Mouse (Mus musculus): ENCODE measurements around the gene Efcab9.

The Efcab9 gene

DNA sequence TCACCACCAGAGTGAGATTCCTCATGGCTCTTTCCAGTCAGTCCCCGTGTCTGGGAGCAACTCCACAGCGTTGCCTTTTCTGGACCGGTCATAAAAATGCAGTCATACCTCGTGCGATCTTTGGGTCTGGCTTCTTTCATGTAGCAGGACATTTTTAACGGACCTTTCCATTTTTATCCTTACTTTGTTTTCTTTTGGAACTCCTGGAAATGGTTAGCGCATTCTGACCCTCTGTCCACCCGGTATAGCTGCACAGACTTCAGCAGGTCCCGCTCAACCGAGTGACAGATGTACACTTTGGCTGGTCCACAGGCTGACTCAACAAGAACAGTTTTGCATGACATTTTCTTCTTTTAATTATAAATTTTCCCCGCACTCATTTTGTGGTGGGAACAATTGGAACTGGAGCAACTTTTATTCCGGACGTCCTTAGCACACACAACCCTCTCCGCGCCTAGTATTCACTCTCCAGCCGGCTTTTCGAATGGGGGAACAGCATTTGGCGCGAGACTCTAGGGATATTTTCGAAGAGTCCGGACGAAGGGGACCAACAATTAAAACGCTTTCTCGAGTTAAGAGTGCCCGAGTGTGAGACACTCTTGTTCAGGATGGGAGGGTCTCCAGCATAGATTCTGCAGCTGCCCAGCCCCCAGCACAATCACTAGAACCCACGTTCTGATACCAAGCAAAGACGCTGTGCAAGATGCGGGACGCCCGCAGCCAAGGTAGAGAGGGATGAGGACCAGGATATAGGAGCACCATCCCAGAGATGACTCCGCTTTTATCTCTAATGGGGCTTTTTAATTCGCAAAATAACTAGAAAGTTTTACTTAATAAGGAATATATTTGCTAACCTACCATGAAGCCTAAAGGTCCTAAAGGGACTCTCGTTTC lies at the start of gene Efcab9:
Efcab9 (minus strand) TSS at position 211 of the 894 bp plus-strand sequence.
- DNase-seq (ENCODE audit: low spot score): no peak

DNA sequence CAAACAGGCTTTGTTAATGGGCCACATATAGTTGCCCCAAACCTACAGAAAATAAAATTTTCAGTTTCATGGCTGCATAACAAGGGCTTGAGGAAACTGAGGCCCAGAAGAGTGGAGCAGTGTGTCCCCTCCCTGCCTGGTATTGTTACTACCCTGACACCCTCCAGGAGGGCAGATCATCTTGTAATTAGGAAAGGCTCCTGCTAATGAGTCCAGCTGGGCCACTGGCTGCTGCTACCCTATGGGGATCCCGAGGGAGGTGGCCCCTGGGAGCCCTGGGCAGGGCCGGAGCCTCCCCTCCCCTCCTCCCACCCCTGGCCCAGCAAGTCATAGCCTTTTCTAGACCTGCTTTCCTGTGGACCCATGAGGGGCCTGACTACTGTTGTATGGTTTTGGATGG lies 49.1 kb upstream of the Efcab9 start:
- DNase-seq (ENCODE audit: low spot score): no peak

DNA sequence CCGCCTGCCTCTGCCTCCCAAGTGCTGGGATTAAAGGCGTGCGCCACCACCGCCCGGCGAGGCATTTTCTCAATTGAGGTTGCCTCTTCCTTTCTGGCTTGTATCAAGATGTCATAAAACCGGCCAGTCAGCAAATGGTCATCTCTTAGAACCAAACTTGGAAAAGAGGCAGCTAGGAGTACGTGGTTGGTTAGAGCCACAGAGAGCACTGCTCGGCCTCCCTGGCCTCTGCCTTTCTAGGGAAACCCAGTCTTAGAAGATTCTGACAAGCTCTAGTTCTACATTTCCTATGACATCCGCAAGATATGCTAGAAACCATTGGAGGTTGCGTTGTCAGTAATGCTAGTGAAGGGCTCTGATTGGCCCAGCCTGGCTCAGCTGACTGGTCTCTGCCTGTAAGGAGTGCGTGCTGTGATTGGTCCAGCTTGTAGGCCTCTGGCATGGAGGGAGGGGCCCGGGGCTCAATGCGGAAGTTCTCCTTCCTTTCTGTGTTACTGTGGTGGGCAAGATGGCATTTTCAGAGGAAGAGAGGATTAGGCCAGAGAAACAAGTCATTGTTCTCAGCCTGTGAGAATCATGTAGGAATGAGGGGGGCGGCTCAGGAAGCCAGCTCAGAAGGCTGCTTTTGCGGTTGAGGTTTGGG lies 48.5 kb upstream of the Efcab9 start:
- peak; percentile 47 for DNase-seq (ENCODE audit: low spot score)

DNA sequence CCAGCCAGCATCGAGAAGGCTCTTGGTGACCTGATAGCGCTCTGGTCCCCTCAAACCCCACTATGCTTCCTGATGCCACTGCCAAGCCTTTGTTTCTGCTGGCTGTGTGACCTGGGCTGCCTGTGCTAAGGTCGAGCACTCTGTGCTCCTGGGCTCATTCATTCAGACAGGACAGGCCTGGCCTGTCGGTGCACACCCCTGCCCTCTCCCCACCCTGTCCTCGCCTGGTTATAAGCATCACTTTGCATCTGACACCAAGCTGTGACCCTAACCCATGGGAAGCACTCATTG lies 44.8 kb upstream of the Efcab9 start:
- no peak for DNase-seq (ENCODE audit: low spot score)

DNA sequence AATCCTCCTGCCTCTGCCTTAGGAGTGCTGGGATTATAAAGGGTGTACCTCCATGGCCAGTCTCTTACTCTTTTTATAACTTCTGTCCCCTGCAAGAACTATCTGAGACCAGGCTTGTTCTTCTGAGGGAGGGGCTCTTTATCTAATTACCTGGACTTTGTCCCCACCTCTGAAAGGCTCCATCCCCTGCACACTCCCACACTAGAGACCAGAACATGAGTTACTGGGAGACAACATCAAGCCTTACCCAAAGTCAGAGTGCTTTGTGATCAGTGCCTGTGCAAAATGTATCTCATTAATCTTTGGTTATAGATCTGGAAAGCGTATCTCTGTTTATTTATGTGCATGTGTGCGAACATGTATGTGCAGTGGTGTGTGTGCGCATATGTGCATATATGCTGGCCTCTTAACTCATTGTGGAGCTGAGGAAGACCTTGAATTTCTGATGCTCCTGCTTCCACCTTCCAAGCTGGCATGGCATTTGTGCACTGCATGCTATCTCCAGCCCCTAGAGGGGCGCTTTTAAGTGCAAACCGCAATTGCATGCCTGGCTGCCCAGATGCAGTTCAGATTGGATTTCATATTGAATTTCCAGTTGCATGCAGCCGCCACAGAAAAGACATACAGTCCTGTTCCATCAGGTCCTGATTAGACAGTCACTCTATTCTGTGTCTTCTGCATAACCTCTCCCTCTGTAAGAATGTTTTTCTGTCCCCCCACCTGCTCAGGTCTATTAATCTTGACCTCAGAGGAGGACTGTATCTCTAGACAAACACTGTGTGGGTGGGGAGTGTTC lies 44.3 kb upstream of the Efcab9 start:
- no peak for DNase-seq (ENCODE audit: low spot score)

DNA sequence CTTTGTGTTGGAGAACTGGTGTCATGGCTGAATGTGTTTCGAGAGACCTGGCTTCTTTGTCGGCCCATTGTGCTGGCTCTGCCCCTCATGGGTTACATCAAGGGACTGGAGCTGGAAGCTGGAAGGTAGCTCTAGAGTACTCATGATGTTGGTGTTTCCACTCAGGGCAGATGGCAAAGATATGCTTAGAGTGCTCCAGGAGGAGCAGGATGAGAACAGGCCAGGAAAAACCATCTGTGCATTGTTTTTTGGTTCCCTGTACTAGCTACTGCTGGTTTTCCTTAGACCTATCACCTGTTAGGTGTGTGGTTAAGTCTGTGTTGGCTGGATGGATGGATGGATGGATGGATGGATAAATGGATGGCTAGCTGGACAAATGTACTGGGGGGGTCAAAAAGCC lies 41.8 kb upstream of the Efcab9 start:
- DNase-seq (ENCODE audit: low spot score): no peak

DNA sequence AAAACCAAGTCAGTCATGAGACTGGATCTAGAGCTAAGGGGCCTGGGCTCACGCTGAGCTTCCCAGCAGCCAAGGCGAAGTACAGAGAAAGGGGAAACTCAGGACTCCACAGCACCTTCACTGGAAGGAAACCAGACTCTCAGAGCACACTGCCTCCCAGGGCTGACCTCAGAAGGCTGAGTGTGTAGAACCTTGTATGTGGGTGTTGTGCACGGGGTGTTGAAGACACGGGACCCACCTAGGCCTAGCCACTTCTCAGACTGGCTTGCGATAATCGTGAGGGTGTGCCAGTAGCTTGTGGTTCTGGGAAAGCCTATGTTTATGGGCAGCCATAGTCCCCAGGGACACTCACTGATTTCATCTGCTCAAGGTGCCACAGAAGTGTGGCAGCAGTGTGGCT lies 39.2 kb upstream of the Efcab9 start:
- no peak for DNase-seq (ENCODE audit: low spot score)

DNA sequence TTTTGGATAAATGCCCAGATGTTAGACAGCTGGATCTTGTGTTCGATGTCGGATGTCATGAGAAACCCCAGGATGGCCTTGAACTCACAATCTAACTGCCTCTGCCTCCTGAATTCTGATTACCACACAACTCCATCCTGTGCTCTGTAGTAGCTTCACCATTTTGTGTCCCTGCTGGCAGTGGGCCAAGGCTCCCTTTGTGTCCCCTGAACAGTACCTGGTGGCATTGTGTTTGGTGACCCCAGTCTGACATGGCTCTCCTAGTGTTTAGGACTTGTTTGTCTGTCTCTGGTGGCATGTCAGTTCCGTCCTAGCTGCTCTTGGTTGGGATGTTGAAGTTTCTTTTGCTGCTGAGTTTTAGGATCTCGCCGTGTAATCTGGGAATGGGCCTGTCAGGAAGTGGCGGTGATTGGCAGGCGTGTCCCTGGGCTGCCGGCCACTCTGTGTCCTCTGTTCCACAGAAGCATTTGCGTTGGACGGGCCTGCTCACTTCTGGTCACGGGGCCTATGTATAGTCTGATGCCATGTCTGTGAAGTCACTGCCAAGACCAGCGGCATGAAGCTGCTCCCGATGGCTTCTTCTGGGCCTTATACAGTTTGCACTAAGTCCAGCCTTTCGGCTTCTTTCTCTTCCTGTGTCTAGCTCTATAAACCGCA lies 36.9 kb upstream of the Efcab9 start:
- no peak for DNase-seq (ENCODE audit: low spot score)

DNA sequence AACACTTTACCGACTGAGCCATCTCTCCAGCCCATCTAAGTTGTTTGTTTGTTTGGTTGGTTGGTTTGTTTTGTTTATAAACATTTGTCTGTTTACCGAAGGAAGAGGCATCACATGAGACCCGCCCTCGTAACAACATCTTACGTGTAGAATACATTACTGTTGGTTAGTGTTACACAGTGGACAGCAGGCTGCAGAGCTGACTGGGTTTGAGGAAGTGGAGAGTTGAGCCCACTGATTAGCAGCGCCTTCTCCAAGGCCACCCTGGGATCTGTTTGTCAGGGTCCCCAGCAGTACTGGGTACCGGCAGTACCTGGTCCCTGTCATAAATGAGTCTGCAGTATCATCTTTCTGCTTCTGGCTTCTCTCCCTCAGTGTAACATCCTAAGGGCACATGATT lies 36.2 kb upstream of the Efcab9 start:
- no peak for DNase-seq (ENCODE audit: low spot score)

DNA sequence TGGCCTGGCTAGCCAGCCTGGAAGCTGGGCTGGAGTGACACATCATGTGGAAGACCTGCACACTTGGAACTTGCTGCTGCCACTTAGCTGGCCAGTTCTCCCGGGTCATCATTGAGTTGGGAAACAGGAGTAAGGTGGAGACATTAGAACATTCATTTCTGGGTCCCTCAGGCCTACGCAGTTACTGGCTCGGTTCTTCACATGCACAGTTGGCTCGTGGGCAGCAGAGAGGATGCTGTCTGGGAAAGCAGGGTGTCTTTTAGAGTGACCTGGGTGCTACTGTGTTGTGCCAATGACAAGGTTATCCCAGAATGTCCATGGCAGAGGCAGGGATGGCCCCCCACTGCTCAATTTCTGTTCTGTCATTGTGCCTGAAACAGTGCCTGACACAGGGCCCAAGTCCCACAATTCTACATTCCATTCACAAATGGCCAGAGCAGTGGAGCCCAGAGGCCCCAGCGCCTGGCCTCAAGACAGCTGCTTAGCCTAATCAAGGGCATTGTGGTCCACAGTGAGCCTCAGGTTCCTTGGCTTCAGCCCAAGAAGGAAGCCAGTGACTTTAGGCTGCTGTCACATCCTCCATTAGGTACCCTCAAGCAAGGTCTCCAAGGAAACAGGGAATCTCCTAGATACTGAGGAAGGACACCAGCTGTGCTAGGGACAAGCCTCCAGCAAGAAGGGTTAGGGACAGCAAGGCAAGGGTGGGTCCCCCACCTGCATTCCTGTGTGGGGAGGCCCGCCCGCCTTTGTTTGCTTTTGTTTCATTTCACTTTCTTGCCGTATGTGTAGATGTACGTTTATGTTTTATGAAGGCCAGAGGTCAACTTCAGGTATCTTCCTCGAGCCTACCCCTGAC lies 35.3 kb upstream of the Efcab9 start:
- DNase-seq (ENCODE audit: low spot score): no peak

DNA sequence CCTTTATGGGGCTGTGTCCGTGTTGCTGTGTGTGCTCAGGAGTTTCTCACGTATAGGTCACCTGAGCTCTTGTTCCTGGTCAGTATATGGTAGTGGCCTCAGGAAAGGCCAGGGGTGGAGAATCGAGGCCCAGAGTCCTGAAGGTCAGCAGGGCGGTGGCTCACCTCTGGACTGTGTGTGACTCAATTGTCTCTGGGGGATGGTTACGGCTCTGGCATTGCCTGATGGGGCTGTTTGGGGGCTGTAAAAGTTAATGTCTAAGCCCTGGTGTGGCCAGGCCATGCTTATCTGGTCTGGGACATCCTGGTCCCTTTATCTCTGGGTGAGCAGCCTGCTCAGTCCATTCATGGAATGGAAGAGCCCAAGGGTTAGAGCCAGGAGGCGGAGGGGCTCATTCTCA lies 34.3 kb upstream of the Efcab9 start:
- no peak for DNase-seq (ENCODE audit: low spot score)

DNA sequence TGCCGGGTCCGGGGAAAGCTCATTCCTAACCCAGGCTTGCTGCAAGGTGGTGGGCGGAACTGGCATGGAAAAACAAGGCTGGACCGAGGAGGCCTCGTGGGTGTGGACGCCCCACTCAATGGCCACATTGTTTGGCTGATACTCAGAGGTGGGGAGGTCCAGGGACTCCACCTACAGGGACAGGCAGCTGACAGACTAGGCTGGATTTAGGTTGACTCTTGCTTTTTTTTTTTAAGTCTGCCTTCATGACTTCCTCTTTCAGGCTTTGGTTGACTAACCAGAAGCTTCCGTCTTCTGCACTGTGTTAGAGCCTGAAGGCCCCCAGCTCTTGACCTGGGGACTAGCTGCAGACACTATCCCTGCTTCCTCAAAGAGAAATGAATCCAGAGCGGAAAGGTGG lies 33.2 kb upstream of the Efcab9 start:
- DNase-seq (ENCODE audit: low spot score): no peak

DNA sequence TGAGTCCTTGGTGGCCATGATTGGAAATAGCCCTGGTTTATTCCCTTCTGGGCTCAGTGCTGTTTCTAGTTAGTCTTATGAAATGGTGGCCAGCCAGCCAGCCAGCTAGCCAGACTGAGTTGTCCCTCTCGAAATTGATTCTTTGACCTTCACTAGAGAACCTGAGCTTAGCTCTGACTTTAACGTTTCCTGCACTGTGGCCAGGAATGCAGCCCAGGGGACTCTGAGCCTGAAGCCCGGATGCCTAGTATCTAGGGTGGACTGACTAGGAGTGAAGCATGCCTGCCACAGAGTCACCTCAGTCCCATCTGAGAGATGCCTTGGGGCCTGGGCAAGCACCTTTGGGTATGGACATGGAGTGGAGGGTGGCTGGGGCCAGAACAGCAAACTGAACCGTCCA lies 32.7 kb upstream of the Efcab9 start:
- DNase-seq (ENCODE audit: low spot score): no peak

DNA sequence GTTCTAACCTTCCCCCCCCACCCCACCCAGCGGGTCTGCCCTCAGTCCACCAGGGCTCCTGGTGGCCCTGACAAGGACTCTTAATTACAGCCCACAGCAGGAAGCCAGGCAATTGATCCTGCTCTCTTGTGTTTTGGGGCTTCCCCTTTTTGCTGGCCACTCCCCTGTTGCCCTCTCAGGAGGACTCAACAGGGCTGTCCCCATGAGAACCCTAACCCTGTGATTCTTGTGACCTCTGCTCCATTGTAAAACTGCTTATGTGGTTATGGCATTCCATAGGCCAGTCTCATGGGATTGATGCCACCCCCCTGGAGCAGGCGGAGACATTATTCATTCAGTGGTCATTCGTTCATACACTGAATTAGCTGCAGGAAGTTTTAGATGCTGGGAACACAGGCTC lies 31.8 kb upstream of the Efcab9 start:
- no peak for DNase-seq (ENCODE audit: low spot score)

DNA sequence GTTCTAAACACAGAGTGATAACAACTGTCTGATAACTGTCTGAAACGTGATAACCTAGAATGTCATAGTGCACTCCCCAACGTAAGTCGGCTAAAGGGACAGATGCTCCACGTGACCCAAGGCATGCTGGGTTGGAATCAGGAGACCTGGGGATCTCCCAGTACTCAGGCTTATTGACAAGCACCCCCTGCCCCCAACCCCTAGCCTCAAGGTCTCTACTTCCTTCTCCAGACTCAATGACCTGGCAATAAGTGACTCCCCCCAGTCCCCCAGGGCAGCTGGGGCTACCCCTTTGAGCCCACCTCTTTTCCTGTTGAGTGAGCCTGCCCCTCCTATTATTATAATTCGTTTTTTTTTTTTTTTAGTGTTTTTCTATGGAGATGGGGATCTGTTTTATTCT lies 30.8 kb upstream of the Efcab9 start:
- DNase-seq (ENCODE audit: low spot score): no peak

DNA sequence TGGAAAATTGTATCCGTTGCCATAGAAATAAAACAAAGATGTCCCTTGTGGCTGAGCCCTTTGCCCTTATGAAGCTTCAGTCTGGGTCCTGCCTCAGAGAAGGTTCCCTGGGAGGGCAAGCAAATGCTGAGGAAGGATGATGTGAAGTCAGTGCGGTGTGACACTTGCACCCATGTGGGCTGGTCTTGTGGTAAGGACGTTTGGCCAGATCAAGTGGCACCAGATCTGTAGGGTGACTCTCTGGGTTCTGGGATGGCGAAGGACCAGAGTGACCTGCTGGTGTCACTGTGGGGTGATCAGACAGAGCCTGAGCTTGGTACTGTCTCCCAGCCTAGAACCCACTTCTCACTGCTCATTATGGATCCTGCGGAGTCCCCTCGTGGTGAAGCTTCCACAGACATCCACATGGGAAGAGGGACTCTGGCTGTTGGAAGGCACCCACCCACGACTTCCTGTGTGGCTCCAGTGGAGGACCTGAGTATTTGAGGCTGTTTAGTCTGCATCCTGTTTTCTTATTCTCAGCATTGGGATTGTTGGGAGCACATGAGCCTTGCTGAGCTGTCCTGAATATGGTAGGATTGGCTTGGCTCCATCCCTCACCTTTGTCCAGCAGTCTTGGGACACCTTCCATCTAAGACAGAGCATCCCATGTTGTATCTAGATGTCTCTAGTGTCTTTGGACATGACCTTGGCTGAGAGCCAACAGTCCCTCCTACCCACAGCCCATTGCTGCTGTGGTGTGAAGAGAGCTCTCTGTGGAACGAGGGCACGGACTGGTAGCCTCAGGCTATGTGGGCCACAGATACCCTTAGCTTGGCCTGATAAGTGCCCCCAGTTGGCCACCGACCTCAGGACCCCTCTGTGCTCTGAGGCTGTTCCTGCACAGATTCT lies 29.8 kb upstream of the Efcab9 start:
- no peak for DNase-seq (ENCODE audit: low spot score)

DNA sequence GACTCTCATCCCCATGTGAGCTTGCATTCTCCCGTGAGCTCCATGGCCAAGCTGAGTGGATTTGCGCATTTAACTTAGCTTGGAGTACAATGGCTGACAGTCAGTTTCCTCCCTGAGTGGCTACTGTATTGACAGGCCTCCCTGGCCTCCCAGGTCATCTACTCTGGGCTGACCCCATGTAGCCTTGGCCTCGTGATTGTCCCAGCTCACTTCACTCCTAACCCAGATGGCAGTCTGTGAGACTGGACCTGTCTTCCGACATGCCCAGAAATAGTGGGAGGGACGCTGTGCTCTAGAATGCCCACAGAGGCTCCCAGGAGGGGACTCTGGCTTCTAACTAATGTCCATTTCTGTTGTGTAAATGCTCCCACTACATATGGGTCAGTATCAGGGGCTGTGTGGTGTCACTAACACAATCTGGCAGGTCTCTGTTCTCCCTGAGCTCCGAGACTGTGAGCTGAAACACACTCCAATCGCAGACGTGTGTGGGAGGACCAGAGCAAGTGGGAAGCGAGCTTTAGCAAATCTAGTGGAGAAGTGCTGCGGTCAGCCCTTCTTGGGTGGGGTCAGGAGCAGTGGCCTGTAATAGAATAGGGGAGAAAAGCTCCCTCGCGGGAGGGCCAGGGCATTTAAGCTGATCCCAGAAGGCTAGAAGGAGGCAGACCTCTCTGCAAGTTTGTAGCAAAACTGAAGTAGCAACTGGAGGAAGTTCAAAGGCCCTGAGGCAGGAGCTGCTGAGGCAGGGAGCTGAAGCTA lies 28.3 kb upstream of the Efcab9 start:
- no peak for DNase-seq (ENCODE audit: low spot score)

DNA sequence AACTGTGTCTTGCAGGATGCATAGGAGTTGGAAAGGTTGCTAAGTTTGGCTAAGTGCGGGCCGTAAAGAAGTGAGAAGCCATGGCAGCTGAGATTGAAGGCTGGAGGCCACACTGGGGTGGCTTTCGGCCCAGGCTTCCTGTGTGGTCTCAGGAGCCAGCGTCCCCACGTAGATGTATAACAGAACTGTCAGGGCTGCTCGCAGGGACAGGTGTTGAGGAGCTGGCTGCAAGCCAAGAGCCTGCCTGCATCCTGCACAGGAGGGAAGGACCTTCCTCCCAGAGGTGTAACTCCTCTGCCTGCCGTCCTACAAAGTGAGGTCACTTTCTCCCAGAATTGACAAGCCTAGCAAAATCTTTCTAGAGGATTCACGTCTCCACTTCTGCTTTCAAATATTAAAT lies 26.8 kb upstream of the Efcab9 start:
- DNase-seq (ENCODE audit: low spot score): no peak

DNA sequence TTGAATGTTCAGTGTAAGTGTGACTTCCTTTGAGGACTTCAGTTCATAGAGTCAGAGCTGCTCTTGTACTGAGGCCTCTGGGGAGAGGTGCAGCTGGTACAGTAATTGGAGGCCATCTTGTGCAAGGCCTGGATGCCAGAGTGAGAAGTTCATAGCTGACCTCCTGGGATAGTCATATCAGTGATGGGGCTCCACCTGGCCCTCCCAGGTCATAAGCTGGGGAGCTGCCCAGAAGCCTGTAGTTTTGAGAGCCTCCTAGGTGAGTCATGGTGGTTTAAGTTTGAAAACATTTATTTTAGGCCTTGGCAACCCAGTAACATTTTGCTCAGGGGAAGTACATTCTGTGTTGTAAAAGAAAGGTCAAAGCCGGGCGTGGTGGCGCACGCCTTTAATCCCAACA lies 26.1 kb upstream of the Efcab9 start:
- no peak for DNase-seq (ENCODE audit: low spot score)

All from spleen, adult 12 weeks (tissue).